Mouse (Mus musculus): ENCODE data around the gene Ddr1. TPM values are rescaled to one million over a fixed set of nuclear protein-coding genes. Genes with fewer than 3 reads are reported as not detected.
A peak's percentile ranks its signal among the peaks of the same experiment; 100 is the strongest.

Gene Ddr1
- polyA plus RNA-seq, 2 experiments: 49.4 to 58.2 TPM

DNA sequence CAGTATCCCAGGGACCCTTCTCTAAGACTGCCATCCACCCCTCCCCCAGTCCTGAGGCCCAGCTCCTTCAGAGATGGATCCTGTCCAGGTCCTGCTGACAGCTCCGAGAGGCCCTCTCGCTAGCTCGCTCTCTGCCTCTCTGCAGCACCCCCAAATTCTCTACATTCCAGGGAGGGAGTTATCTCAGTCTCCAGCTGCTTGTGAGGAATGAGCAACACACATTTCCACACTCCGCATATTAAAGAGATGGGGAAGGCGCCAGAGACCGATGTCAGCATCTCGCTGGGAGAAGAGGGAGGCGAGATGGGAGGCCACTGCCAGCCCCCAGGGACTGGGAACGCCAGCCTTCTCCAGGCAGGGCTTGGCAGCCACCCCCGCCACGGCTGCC, 15.9 kb upstream of the Ddr1 start:
- Histone ChIP-seq H3K27me3 (ENCODE audit: control insufficient read depth, insufficient read depth, low read length) (no peaks in the 10 kb centered on the region), H3K4me1 (ENCODE audit: control insufficient read depth, insufficient read depth, low read length) (peaks cover 17% of the 10 kb centered on the region; the same call in 1 of the 2 replicates), H3K4me3 (replicated peaks; ENCODE audit: low read length) (no peak overlapping the region), H3K36me3 (ENCODE audit: control insufficient read depth, insufficient read depth, low read length) (no peaks in the 10 kb centered on the region), H3K27ac (replicated peaks; ENCODE audit: low read depth, low read length) (peak overlapping the region; percentile 30), H3K9me3 (ENCODE audit: control insufficient read depth, low read length) (no peaks in the 10 kb centered on the region), H3K4me2 (replicated peaks; ENCODE audit: low read depth, low read length, severe bottlenecking) (peak overlapping the region; percentile 30; the same call in 1 of the 2 replicates), H3K9ac (ENCODE audit: low read depth, low read length, severe bottlenecking) (no peak overlapping the region)
- 11% methylated on average over 9 of the region's 11 CpGs for WGBS
- TF ChIP-seq POLR2A (IDR thresholded peaks at IDR 0.05; ENCODE audit: borderline replicate concordance, extremely low read depth, insufficient read depth, insufficient read length): no peak
- peak; percentile 42 for DNase-seq (ENCODE audit: low spot score)
- peak; percentile 66 for ATAC-seq (ENCODE audit: low FRiP score, low read depth)

- H3K9ac ChIP-seq (ENCODE audit: low read depth, low read length, severe bottlenecking): no peak overlapping the region
- H3K4me1 ChIP-seq (ENCODE audit: control insufficient read depth, insufficient read depth, low read length): peaks cover 17% of the 10 kb centered on the region; the same call in 1 of the 2 replicates
- H3K27me3 ChIP-seq (ENCODE audit: control insufficient read depth, insufficient read depth, low read length): no peaks in the 10 kb centered on the region
- no peak overlapping the region for H3K4me3 ChIP-seq (replicated peaks; ENCODE audit: low read length)
- H3K27ac ChIP-seq (replicated peaks; ENCODE audit: low read depth, low read length): peak overlapping the region; percentile 30
- H3K4me2 ChIP-seq (replicated peaks; ENCODE audit: low read depth, low read length, severe bottlenecking): 0 out of 2 replicates have a peak overlapping the region, but pooled peaks have one; percentile 30
- DNase-seq (ENCODE audit: low spot score) (no peak), ATAC-seq (ENCODE audit: low FRiP score, low read depth) (0 out of 2 replicates have a peak, but pooled peaks have one; percentile 7)
- no peaks in the 10 kb centered on the region for H3K9me3 ChIP-seq (ENCODE audit: control insufficient read depth, low read length)
- WGBS: 47% methylated on average over 9 of the region's 9 CpGs
- H3K36me3 ChIP-seq (ENCODE audit: control insufficient read depth, insufficient read depth, low read length): no peaks in the 10 kb centered on the region
- no peak for TF ChIP-seq POLR2A (IDR thresholded peaks at IDR 0.05; ENCODE audit: borderline replicate concordance, extremely low read depth, insufficient read depth, insufficient read length)
Measured at GRCm38 (mm10) chr17:35719616-35720339, 15.4 kb upstream of the Ddr1 start.

DNA sequence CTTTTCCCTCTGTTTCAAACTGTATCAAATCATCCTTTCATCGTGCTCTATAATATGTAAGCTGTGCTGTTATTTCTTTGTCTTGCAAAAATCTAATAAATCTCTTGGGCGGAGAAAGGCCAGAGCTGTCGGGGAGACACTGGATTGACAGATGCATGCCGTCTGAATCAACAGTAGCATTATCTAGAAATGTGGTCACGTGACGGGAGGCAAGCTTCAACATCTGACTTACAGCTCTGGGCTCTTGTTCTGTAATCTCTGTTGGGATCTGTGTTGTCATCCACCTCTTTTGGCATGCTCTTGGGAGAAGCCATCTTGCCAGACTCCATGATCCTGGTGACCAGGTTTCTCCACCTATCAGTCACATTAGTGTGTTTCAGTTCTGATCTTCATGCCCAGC, 12.7 kb upstream of the Ddr1 start:
- 81% methylated on average over 6 of the region's 6 CpGs for WGBS
- H3K4me2 ChIP-seq (replicated peaks; ENCODE audit: low read depth, low read length, severe bottlenecking): no peak overlapping the region
- H3K4me1 ChIP-seq (ENCODE audit: control insufficient read depth, insufficient read depth, low read length): peaks cover 17% of the 10 kb centered on the region; the same call in 1 of the 2 replicates
- ATAC-seq (ENCODE audit: low FRiP score, low read depth): no peak
- H3K9ac ChIP-seq (ENCODE audit: low read depth, low read length, severe bottlenecking): no peak overlapping the region
- TF ChIP-seq POLR2A (IDR thresholded peaks at IDR 0.05; ENCODE audit: borderline replicate concordance, extremely low read depth, insufficient read depth, insufficient read length): no peak
- H3K27ac ChIP-seq (replicated peaks; ENCODE audit: low read depth, low read length): no peak overlapping the region
- no peaks in the 10 kb centered on the region for H3K27me3 ChIP-seq (ENCODE audit: control insufficient read depth, insufficient read depth, low read length)
- H3K9me3 ChIP-seq (ENCODE audit: control insufficient read depth, low read length): no peaks in the 10 kb centered on the region
- H3K4me3 ChIP-seq (replicated peaks; ENCODE audit: low read length): no peak overlapping the region
- H3K36me3 ChIP-seq (ENCODE audit: control insufficient read depth, insufficient read depth, low read length): no peaks in the 10 kb centered on the region
- no peak for DNase-seq (ENCODE audit: low spot score)

DNA sequence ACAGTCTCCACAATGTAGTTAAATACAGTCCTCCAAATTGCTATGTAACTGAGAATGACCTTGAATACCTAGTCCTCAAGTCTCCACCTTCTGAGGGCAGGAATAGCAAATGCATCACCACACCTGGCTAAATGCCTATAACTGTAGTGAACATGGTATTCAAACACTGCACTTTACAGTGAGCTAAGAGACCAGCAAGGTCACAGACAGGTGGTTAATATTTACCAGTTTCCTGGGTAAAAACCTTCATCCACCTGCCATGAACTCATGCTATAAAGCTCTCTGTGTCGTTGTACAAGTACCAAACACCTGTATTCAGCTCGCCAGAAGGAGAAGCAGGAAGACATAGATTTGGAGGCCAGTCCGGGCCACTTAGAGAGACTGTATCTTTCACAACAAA, 11.7 kb upstream of the Ddr1 start:
- Histone ChIP-seq H3K27me3 (ENCODE audit: control insufficient read depth, insufficient read depth, low read length) (no peaks in the 10 kb centered on the region), H3K27ac (replicated peaks; ENCODE audit: low read depth, low read length) (no peak overlapping the region), H3K4me1 (ENCODE audit: control insufficient read depth, insufficient read depth, low read length) (peaks cover 13% of the 10 kb centered on the region; the same call in 1 of the 2 replicates), H3K36me3 (ENCODE audit: control insufficient read depth, insufficient read depth, low read length) (no peaks in the 10 kb centered on the region), H3K9ac (ENCODE audit: low read depth, low read length, severe bottlenecking) (no peak overlapping the region), H3K4me3 (replicated peaks; ENCODE audit: low read length) (no peak overlapping the region), H3K9me3 (ENCODE audit: control insufficient read depth, low read length) (no peaks in the 10 kb centered on the region), H3K4me2 (replicated peaks; ENCODE audit: low read depth, low read length, severe bottlenecking) (no peak overlapping the region)
- no peak for TF ChIP-seq POLR2A (IDR thresholded peaks at IDR 0.05; ENCODE audit: borderline replicate concordance, extremely low read depth, insufficient read depth, insufficient read length)
- no peak for DNase-seq (ENCODE audit: low spot score)
- ATAC-seq (ENCODE audit: low FRiP score, low read depth): no peak
- WGBS: 68% methylated on average over 3 of the region's 3 CpGs

- WGBS: 30% methylated on average over 8 of the region's 8 CpGs
- ATAC-seq (ENCODE audit: low FRiP score, low read depth): no peak
- H3K27ac ChIP-seq (replicated peaks; ENCODE audit: low read depth, low read length): no peak overlapping the region
- H3K9ac ChIP-seq (ENCODE audit: low read depth, low read length, severe bottlenecking): no peak overlapping the region
- no peak for TF ChIP-seq POLR2A (IDR thresholded peaks at IDR 0.05; ENCODE audit: borderline replicate concordance, extremely low read depth, insufficient read depth, insufficient read length)
- no peaks in the 10 kb centered on the region for H3K9me3 ChIP-seq (ENCODE audit: control insufficient read depth, low read length)
- peaks cover 2% of the 10 kb centered on the region; the same call in 1 of the 2 replicates for H3K4me1 ChIP-seq (ENCODE audit: control insufficient read depth, insufficient read depth, low read length)
- H3K27me3 ChIP-seq (ENCODE audit: control insufficient read depth, insufficient read depth, low read length): no peaks in the 10 kb centered on the region
- H3K36me3 ChIP-seq (ENCODE audit: control insufficient read depth, insufficient read depth, low read length): no peaks in the 10 kb centered on the region
- peak; percentile 44 for DNase-seq (ENCODE audit: low spot score)
- H3K4me3 ChIP-seq (replicated peaks; ENCODE audit: low read length): no peak overlapping the region
- no peak overlapping the region for H3K4me2 ChIP-seq (replicated peaks; ENCODE audit: low read depth, low read length, severe bottlenecking)
Measured at GRCm38 (mm10) chr17:35710705-35711347, 6.4 kb upstream of the Ddr1 start.
